Mouse (Mus musculus): ENCODE data around the gene Pex10.

DNA sequence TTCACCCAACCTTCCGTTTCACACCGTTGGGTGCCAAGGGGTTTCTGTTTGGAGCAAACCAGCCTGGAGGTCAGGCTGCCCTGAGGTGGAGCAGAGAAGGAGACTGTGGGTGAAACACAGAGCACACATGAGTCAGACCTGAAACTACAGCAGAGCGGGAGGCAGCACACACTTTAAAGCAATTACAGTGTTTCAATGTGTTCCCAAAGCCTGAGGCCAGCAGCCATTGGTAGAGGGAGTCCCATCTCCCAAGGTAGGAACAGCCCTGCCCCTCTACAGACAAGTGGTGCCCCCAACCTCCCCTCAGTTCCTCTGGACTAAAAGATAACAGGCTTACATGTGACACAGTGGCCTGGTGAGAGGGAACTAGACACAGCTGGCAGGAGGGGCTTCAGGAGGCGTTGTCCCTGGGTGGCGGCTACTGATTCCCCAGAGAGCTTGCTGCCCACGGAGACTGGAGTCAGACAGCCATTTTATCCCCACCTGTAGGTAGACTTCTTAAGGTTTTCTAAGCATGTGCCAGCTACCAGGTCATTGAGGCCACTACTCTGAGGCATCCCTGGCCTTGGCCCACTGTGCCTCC is 50.7 kb downstream of the Pex10 start:
- no peak for TF ChIP-seq POLR2A (IDR thresholded peaks at IDR 0.05; ENCODE audit: borderline replicate concordance, low read depth, low read length)
- no peak for TF ChIP-seq CTCF (IDR thresholded peaks at IDR 0.05; ENCODE audit: low read depth, low read length)

Measured in bone marrow macrophage, adult 2 months (primary cell).